Mouse (Mus musculus): ENCODE measurements at regions not wholly inside any gene's neighbourhood (a gene's known extent, or its start where the extent isn't known, plus 50 kb on each side); places are given as distances from the start of the nearest gene placed in this dataset.
A peak's percentile ranks its signal among the peaks of the same experiment; 100 is the strongest.

DNA sequence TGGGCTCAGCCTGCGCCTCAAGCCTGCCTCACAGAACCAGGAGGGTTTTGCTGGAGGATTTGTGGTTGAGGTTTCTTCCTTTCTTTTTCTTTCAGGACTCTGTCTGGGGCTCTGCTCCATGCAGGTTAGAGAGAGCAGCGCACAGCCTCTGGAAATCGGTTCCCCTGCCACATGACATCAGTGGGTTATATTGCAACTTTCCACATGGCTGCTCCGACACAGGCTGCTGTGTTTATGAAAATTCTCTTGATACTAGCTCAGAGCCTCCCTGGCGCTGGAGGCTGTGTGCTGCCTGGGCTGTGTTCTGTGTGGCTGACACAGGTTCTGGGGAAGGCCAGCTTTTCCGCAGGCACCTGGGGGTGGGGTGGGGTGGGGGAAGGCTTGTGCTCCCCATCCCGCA lies 178.7 kb upstream of the Gm4791 start:
- no peak for DNase-seq

GRCm38 (mm10) chr9:46819376-46819775 lies 179.2 kb upstream of the Gm4791 start:
- no peak for DNase-seq

DNA sequence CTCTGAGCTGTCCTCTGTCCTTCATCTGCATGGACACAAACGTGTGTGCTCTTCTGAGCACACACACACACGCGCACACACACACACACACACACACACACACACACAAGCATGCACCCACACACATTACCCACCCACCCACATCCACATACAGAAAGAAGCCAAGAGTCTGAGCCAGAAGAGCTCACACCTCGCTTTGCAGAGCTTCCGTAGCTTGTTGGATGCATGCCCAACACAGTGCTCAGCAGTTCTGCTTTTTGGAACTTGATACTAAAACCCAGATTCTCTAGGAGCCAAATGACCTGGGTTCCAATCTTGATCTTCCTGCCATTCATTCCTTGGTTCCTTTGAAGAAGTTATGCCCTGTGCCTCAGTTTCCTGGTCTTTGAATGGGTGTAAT lies 182.4 kb upstream of the Gm4791 start:
- DNase-seq = no peak

DNA sequence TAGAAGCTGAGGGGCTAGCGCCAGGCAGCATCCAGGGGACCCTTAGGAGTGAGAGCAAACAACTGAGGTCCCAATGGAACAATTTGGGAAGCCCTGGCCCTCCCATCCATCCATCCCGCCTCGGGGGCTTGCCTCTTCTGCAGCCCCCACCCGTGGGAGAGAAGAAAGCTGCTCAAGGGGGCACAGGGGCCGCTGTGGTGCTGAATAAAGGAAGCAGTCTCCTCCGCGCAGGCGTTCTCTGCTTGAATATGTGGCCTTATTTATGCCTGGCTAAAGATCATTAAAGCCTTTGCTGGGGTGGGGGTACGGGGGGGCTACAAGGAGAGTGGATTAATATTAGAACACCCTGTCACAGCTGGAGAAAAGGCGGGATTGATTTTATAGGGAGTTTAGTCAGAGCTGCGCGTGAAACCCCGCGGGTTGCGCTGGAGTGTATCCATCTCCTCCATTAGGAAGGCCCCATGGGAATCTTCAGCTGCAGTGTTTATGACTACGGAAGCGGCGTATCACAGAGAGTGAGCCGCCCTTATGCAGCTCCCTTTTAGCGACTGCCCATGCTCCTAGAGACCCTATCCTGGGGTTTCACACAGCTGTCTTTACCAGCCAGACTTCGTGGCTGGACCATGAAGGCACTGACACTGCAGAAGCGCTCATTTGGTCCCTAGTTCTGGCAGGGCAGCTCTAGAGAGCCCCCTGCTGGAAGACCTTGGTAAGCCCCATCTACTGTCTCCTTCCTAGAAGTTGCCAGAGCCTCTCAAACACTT lies 183.9 kb upstream of the Gm4791 start:
- DNase-seq = peak; percentile 58

- DNase-seq = no peak
These were observed 188.3 kb upstream of the Gm4791 start for GRCm38 (mm10) chr9:46810266-46810665.

- no peak for DNase-seq
These were observed 203.1 kb upstream of the Gm4791 start for GRCm38 (mm10) chr9:46795446-46795845.

- no peak for DNase-seq
These were observed 209.5 kb upstream of the Gm4791 start for GRCm38 (mm10) chr9:46789036-46789435.

GRCm38 (mm10) chr9:46788456-46788855 lies 210.1 kb upstream of the Gm4791 start:
- DNase-seq = no peak

DNA sequence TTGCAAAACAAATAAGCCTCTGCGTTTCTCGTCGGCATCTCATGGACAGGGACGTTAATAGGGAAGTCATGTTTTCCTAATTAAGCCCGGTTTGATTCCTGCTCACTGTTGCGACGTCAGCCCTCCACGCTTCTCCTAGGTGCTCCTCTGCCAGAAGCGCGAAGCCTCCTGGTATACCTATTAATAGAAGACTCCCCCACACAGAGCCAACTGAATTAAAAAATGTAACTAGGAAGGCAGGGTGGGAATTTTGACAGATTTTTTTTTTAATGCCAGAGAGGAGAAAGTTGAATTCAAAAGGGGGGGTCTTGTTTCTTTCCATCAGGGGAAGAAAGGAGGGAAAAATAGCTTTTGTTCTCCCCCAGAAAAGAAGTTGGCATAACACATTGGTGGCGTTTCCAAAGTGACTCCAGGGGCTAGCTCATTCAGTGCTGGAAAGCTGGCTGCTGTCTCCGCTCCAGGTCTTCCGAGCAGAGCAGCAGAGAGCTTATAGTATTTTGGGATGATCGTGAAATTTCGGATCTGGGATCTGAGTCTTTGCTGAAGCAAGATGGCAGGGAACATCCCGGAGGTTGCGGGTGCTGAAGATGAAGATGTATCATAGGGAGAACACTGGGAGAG lies 214.1 kb upstream of the Gm4791 start:
- DNase-seq = no peak

- DNase-seq = no peak
These were observed 214.8 kb upstream of the Gm4791 start for GRCm38 (mm10) chr9:46783597-46784354.

DNA sequence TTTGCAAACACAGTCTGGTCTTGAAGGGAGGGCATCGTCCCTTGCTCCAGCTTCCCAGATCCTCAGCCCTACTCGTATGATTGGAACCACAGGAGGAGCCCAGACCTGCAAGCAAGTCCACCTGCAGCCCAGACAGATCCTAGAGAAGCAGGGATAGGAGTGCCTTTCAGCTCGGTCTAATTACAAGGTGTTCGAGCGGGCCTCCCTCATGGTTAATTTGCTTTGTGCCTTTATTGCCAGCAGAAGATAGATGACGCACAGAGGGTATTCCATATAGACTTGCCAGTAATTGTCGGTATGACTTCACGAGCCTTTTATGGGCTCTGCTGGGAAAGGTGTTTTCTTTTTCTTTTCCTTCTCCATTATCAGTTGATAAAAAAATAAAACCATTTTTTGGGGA lies 216.9 kb upstream of the Gm4791 start:
- no peak for DNase-seq

DNA sequence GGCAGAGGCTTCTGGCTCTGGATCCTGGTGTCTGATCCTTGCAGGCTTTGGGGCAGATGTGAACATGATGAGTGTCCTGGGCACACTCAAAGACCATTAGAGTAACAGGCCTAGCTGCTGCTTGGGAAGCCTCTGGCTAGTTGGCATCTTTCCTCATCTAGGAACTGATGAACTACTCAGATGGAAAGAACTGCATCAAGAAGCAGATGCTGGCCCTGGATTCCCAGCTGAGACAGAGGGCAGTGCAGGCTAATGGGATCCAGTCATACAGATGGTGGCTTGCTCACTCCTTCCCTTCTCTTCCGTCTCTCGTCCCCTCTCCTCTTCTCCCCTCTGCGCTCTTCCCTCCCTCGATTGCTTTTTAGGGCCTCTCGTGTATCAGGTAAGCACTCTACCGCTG lies 219.8 kb upstream of the Gm4791 start:
- DNase-seq = no peak

DNA sequence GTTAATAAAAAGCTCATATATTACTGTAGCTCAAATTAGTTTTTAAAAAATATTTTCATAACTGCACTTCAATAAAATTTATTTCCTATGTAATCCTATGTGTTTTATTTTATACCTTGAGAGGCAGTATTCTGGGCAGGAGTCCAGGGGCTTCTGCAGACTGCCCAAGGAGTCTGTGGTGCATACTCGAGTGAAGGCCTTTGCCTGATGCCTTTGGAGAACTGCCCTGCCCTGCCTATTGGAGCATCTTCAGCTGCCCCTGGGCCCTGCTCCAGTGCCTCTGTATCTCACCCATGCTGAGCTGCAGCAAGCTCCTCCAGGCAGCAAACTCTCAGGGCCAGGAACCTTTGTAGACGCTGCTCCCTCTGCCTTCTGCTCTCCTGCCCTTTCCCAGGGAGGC lies 223.7 kb upstream of the Gm4791 start:
- DNase-seq = no peak

- no peak for DNase-seq
These were observed 238.3 kb upstream of the Gm4791 start for GRCm38 (mm10) chr9:46760247-46760646.

DNA sequence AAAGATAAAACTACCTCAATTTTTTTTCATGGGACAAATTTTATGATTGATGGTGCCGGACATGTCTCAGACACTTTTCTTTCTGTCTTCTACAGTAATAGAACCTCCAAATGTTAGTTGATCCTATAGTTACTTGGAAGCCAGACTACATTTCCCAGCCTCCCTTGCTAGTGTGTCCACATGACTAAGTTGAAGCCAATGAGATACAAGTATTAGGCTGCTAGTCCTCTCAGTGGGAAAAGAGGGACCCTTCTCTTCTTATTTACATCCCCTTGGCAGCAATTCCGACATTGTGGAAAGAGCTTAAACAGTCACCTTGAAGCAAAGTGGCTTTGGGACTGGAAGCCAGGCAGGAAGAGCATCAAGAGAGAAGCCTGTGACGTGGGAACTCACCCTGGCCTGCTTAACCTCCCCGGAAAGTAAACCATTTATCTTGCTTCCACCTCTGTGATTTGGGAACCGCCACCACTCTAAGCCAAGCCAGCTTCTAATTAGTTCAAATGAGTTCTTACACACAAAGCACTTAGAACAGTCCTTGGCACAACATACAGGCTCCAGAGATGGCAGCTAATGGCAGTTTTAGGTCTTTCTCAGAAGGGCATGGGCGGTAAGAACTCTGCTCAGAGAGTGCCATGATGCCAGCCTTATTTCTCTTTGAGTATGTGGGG lies 241.4 kb upstream of the Gm4791 start:
- DNase-seq = no peak

DNA sequence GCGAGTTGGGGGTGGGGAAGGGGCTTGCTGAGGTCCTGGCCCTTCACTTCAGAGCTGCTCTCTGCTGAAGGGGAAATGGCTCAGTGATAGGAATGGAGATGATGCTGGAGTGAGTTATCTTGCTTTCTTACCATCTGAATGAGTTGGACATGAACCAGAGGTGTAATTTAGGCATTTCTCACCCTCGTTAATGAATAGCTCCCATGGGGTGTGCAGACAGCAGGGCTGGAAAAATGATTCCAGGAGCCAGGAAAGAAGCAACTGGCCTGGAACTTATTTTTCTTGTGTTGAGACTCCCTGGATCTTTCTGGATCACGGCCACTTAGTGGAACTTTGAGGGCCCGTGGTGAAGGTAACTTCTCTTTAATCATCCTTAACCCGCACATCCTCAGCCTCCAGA lies 246.6 kb upstream of the Gm4791 start:
- no peak for DNase-seq

GRCm38 (mm10) chr9:46749441-46749840 lies 249.1 kb upstream of the Gm4791 start:
- no peak for DNase-seq

DNA sequence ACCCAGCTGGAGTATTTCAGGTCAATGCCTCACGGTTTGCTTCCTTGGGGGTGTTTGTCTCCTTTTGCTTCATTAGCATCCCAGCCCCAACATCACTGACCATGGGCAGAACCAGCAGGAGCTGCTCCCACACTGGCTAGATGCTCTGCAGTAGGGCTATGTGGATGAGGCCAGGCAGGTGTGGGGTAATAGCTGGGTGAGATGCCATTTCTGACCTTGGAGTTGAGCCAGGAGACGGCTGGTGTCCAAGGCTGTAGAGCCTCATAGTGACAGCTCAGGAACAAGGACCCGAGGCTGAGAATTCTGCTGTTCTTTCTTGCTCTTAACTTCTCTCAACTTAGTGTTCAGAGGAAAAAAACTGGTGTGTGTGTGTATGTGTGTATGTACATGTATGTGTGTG lies 252.3 kb upstream of the Gm4791 start:
- DNase-seq = peak; percentile 56

- no peak for DNase-seq
These were observed 258.0 kb upstream of the Gm4791 start for GRCm38 (mm10) chr9:46740496-46740895.

DNA sequence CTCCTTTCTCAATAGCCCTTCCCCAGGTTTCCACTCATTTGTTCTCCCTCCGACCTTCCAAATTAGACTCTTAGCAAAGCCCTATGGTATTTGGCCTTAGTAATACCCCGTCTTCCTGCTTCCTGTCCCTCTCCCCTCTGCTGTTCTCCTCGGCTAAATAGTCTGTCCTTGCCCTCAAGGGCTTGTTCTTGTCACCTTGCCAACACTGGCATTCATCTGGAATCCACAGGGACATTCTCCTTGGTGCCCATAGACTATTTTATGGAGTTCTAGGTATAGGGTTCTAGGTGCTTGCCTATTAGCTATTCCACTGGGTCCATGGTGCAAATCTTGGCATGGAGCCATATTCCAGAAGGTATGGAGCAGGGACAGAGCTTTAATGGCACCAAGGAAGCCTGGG lies 259.2 kb upstream of the Gm4791 start:
- DNase-seq = peak; percentile 57

DNA sequence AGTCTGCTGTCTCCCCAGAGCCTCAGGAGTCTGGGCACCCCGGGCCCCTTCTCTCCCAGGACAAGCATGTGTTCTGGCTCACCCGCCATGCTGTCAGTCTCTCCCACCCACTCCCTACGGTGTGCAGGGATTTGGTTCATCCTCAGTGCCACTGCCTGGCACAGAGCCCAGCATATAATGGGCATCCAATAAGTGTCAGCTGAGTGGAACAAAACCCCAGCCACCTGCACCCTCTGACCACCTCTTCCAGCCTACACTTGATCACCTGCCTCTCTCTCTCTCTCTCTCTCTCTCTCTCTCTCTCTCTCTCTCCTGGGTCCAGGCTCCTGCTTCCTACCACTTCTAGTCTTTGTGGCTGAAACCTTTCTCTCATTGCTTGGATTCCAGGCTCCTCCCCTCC lies 259.9 kb upstream of the Gm4791 start:
- DNase-seq = peak; percentile 7

DNA sequence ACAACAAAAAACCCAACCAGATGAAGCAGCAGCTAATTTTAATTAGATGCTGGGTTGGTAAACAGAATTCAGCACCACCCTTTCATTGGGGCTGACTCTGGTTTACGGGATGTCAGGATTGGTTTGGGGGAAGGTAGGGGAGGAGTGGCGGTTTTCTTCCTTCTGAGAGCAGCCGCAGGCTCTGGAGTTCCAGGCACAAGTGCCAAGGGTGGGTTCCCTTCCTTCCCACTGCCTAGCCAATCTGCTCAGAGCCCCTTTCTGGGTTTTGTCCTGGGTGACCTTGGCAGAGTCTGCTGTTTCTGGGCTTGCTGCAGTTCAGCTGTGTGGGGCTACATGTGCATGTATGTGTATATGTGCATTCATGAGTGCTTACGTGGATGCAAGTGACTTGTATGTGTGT lies 260.5 kb upstream of the Gm4791 start:
- no peak for DNase-seq

- DNase-seq = no peak
These were observed 261.1 kb upstream of the Gm4791 start for GRCm38 (mm10) chr9:46737446-46737845.

All from adrenal gland, adult 2 months (tissue).